Mouse (Mus musculus): ENCODE results near the gene Gorab. TPM values are rescaled to one million over a fixed set of nuclear protein-coding genes. Genes with fewer than 3 reads are reported as not detected.

Gene Gorab
- total RNA-seq (2021) = 10 to 100 TPM; 12.0 to 13.8 TPM
- long read RNA-seq, transcript Gorab-201 (5 exons, 2,538 nt) = major isoform, 14 of 18 reads
- long read RNA-seq, partial matches to known transcripts = 0 of 18 reads
- long read RNA-seq, other reads (novel, unspliced or antisense) = 4 of 18 reads

DNA sequence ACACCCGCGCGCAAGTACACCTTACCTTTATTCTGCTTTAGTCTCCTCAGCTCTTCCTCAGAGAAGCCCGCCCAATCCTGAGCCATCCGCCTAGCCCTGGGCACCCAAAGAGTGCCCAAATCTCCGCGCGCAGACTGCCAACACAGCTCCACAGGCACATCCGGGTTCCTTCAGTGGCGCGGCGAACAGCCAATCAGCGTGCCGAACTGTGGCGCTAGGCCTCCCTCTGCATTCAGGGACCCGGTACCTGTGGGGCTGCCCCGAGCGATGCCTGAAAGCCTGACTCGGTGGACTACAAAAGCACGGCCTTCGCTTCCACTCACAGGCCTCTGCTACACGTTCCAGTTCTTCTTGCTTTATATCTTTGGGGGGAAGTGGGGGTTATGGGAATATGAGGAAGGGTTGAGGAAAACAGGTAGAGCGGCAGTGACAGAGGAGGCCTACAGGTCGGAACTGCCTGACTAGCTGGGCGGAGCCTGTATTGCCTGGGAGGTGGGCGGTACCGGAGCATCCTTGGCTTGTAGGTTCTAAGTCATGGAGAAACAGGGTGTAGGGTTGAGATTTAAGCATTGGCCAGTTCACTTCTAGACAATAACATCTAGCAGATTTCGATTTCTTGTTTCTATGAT lies at the start of gene Gorab:
Gene Gorab, minus strand, starts transcription at position 172 of the 629 bp plus-strand sequence.
- peak; percentile 93 to 98 for DNase-seq (ENCODE audit: low spot score in 2 of 2)

DNA sequence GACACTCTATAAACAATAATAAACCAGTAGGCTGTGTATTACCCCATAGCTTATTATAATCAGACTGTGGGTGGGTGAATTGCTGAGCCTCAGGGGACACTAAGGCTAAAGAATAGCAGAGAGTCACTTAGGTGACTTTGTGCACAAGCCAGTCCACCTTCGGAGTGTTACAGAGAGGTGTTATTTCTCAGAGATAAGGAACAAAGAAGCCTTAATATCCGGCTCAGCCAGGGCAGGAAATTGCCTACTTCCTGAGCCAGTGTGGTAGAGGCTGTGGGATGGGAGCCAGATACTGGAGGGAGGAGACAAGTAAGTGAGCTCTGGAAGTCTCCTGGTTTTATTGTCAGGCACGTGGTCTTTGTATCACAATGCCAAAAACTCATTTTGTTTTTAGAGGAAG lies 40.4 kb upstream of the Gorab start:
- peak in 1 of 2 experiments; percentile 4 for DNase-seq (ENCODE audit: low spot score in 2 of 2)

DNA sequence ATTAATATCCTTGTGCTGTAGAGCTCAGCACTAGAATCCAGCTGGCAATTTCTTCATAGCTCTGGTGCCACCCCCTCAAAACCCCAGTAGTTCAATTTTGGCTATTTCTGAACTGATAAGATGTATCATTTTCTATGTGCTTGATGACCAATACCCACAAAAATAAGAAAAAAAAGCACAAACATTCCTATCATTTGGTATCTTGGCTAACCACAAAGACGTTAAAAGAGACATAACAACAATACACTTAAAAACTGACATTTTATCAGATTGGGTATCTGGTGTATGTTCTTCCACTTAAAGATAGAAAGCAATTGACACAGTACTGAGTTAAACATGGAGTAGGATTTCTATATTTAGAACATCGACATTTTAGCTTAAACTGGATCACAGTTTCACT lies 35.5 kb upstream of the Gorab start:
- no peak for DNase-seq (ENCODE audit: low spot score in 2 of 2)

DNA sequence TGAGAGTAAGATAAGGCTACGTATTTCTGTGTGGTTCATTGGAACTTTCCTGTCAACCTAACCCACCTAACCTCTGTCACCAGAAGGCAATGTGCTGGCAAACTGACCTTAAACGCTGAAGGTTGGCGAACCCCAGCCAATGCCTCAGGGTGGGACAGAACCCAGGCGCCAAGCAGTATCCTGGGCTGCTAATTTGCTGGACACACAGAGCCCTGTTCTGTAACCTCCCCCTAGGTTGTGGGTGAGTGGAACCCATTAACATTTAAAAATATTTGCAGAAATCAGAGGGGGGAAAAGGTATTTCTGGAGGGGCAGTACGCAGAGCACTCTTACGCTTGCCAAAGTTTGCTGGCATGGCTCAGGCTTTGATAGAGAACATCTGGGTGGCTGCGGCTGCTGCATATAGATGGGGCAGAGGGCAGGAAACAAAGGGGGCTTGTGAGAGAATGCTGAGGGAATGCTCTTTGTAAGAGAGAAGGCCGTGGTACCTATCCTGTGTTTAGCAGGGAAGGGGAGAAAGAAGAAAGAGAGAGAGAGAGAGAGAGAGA lies 20.1 kb upstream of the Gorab start:
- no peak for DNase-seq (ENCODE audit: low spot score in 2 of 2)

DNA sequence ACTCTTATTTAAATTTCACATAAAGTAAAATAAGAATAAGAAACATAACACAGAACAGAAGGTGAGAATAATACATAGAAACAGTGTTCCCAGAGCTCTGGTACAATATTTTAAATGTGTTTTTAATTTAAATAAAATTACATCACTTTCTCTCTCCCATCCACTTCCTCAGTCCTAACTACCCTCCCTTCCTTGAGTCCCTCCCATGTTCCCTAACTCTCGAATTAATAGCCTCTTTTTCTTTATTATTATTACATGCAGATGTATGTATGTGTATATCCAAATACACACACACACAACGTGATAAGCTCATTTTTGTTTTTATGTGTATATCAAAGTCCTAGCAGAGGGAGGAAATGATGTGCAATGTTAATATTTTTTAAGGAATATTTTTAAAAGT lies 13.7 kb upstream of the Gorab start:
- no peak for DNase-seq (ENCODE audit: low spot score in 2 of 2)

DNA sequence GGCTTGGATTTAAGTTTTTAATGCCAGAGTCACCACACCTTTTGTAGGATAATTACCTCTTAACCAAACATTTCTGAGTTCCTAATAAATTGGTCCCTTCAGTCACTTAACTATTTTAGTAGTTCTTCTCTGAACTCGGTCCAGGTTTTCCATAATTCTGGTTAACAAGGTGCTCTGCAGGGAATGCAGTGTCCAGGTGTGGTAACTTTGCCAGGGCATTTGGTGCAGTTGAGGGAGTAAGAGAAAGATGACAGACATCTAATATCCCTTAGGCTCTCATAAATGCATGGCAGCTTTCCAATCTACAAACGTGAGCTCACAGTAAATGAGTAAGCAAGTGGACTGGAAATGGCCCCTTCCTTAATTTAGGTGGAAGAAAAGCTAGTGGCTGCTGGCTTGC lies 10.7 kb upstream of the Gorab start:
- no peak for DNase-seq (ENCODE audit: low spot score in 2 of 2)

DNA sequence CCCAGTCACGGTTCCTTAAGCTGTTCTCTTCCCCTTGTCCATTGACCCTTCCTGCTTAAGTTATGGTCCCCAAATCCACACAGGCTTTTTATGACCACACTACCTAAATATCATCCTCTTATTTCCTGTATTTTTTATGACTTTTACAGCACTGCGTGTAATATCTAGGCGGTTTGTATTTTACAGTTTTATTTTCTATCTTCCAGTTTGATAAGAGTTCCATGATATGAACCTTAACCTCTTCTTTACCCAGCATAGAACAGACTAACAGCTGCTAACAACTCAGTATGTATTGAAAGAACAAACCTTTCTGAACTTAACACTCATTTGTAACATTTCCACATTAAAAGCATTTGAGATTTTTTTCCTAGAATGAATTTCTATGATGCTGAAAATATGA lies 2.7 kb upstream of the Gorab start:
- no peak for DNase-seq (ENCODE audit: low spot score in 2 of 2)

DNA sequence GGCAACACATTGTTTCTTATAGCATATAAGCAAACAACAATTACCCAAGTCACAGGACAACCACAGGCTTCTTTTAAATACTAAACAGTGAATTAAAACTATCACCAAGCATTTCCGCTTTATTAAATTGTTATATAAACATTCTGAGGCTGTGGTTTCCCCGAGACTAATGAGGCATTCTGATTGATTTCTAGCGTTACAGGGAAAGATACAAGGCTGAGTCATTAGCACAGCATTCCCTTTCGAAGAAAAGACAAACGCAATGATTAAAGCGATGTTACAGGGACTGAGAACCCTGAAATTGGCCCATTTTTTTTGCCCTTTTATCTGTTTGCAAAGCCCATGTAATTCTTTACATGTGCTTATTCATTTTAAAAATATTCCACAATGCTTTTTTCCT lies 12.1 kb downstream of the Gorab start:
- no peak for DNase-seq (ENCODE audit: low spot score in 2 of 2)

DNA sequence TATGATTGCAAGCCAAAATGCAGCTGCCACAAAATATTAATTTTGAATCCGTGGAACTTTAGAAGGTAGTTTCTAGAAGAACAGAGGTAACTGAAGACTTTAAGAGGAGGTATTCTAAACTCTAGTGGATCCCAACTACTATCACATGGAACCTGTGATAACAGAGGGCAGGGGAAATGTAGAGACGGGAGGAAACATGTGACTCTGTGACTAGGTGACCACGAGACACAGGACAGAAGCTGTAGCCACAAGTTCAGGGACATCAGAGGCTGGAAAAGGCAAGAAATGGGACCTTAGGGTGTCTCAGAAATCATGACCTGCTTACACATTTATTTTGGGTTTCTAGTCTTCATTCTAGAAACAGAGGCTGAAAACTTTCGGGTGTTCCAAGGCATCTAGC lies 13.4 kb downstream of the Gorab start:
- no peak for DNase-seq (ENCODE audit: low spot score in 2 of 2)

DNA sequence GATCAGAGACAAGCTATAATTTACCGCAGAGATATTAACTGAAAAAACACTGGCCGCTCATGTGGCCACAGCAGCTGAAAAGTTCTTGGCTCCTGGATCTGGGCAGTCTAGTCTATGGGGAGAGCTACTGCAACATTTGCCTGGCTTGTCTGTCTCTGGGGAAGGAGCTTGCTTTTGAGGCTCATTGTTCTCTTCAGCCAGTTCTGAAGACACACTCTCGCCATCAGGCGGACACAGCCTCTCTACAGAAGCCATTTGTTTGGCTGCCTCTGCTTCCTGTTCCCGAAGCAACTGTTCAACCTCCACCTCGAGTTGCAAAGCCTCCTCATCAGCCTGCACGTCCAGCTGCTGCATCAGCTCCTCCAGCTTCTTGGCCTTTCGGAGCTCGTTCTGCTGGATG lies 17.3 kb downstream of the Gorab start:
- no peak for DNase-seq (ENCODE audit: low spot score in 2 of 2)

DNA sequence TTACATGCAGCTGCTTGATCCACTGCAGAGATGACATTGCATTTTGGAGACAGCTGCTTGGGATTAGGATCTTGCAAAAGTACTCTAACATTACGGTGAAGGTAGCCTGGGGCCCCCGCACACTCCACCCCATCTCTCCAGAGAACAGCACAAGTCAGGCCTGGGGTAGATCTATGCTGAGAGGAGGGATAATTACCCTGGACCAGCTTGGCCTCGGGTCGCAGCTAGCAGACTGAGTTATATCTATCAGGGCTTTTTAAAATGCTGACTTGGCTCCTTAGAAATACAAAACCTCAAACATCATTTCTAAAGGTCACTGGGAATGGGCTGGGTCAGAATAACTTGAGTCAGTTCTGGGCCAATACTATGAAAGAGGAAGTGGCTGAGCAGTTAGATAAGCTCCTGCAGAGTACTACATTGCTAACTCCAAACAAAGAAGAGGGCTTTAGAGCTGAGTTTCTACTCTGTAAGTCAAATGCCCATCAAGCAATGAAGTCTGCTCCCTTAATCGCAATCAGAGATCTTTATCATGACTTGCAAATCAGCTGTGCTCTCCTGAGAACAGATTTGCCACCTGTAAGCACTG lies 19.9 kb downstream of the Gorab start:
- no peak for DNase-seq (ENCODE audit: low spot score in 2 of 2)

DNA sequence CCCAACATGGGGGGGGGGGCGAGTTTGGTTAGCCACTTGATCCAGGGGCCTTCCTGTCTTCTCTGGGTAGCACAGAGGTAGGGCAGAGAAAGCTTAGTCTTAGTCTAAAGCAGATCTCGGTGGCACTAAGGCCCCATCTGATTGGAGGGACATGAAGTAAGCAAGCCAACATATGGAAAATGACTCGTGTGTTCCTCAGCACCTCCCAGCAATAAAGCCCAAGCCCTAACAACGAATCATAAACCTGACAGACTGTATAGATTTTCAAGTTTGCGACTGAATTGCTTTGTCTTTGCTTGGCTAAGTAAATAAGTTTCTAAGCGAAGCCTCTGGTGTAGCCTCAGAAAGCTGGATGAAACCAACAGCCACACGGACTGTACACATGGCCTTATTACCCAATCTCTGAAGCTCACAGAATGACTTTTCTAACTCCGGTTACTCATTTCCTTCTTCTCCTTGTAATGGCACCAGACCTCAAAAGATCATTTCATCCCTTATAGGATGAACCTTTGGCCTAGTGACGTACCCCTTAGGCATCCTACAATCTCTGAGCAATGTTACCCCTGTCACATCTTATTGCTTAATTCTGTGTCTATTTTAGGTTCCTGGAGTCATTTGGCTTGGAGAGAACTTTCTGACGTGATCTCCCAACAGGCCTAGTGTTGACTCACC lies 21.3 kb downstream of the Gorab start:
- no peak for DNase-seq (ENCODE audit: low spot score in 2 of 2)

DNA sequence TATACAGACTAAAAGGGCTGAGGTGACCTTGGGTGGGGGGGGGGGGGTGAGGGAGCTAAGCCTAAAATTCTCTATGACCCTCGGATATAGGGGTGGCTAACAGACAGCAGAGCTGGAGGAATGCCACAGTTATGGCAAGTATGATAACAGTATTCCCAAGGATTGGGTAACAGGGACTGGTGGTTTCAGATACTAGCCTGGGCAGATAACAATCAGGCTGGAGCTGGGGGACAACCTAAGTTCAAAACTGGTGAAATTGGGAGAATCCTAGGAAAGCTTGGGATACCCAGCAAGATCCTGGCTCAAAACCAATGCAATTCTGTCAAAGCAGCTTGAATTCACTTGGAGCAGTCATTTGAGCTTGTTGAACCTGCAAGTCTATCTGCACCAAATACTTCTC lies 22.9 kb downstream of the Gorab start:
- DNase-seq (ENCODE audit: low spot score in 2 of 2) = no peak

DNA sequence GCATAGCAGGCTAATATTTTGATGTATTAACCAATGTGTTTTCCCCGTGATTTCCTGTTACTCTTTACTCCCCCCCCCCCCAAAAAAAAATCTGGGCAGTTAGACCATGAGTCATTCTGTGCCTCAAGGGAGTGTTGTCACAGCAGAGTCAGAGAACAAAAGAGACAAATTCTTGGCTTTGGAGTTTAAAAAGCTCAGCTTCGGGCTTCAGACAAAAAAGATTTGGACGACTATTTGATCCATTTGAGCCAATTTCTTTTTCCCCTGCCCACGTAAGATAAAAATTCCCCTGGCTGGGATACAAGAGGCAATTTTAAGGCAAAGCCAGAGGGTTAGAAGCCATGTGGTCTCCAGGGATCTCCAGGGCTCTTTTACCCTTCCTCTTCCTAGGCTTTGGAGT lies 23.4 kb downstream of the Gorab start:
- DNase-seq (ENCODE audit: low spot score in 2 of 2) = no peak

DNA sequence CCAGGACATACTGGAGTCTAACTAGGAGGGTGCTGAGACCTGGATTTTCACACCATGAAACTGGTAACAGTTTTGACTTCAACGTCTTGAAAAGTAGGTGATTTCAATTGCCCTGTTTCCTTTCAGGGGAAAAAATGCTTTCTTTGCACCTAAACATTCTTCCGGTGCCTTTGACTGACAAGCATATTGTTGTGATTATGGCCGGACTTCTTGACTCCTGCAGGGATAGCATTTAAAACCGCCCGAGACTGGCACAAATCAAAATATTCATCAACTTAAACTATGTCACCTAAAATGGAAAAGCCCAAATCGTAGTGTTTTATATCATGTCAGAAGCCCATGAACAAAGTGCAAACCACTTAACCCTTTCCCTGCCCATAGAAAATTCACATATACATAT lies 25.5 kb downstream of the Gorab start:
- DNase-seq (ENCODE audit: low spot score in 2 of 2) = no peak

DNA sequence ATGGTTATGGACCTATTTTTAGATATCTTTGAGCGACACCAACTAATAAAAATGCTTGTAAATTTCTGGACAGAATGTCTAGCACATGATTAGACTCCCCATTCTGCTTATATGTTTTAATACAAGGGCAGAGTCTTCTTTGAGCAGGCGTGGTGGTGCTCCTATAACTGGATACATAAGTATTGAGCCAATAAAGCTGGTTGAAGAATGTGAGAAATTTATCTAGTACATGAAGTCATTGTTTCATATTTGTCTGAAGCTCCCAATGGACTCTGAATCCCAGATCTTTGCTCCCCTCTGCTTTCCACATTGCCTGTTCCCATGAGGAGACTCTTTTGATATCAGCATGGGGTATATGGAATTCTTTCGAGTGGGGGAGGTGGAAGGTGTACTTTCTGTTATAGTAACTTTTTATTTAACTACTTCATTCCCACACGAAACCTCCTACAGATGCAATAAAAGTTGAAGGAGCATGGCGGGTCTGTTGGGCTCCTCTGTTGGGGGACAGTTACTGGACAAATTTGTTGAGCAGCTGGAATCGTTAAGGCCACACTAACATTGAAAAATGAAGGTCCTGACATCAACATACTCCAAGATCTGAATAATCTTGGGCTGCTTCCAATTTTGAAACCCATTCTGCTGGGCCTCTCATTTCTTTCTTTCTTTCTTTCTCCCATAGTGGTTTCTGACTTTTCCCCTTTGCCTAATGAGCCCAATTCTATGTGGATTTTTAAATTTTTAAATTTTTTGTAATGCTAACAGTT lies 26.5 kb downstream of the Gorab start:
- DNase-seq (ENCODE audit: low spot score in 2 of 2) = no peak

DNA sequence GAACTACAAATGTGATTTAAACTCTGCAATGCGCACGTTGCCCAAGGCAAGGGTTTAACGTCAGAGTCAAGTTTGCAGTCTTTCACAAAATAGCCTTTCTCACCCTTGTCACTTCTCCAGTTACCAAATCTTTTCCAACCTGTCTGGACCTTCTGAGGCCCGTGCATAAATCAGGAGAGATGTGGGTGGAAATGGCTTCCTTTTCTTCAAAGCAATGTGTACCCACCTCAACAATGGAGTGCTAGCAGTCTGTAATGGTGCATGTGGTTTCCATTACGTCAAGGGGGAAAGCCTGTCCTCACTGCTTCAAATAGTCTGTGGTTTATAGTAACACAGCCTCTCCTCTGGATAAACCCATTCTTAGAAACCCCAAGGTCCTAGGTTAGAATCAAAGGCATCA lies 29.0 kb downstream of the Gorab start:
- no peak for DNase-seq (ENCODE audit: low spot score in 2 of 2)

DNA sequence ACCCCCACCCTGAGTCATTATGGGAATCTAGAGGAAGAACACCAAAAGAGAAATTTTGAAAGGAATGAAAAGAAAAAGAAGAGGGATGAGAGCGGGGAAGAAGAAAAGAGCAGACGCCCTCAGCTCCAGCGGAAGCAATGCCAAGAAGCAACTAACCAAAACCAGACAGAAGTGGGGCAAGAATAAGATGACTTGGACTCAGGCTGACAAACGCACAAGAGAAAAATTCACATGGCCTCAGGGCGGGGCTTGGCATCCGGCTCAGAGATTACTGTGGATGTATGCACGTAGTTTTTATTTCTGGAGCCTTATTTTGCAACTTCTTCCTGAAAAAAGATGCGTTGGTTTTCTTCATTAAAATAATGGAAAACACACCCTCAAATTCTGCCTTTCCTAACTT lies 41.3 kb downstream of the Gorab start:
- DNase-seq (ENCODE audit: low spot score in 2 of 2) = no peak

DNA sequence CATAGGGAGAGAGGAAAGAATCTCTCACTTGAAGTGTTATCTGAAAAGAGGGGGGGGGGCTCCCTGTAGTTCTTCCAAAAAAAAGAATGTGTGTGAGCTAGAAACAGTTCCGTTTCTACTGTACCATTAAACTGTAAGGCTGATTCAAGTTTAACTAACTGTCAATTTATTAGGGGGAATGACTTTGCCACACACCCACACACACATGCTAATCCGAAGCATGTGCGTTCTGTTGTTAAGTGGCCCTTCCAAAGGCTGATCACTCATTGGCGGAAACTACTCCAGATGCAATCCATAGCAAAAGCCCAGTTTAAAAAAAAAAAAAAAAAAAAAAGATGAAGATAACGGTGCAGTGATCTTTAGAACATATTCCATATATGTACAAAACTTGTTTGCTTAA lies 42.1 kb downstream of the Gorab start:
- DNase-seq (ENCODE audit: low spot score in 2 of 2) = peak in 1 of 2 experiments; percentile 35

DNA sequence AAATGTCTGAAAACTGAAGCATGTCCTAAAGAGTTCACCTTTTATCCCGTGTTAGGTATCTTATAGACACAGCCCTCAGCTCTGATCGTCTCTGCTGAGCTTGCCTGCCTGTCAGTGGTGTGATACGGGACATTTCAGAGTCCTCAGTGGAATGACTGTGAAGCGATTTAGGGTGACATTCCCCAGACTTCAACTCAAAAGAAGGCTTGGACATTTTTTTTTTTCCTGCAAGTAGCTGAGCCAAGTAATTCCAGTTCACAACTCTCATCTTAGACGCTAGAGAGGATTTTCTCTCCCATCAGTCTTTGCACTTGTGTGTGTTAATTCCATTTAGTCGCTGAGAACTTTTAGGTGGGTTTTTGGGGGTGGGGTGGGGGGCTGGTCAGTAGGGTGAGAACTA lies 42.7 kb downstream of the Gorab start:
- DNase-seq (ENCODE audit: low spot score in 2 of 2) = no peak

DNA sequence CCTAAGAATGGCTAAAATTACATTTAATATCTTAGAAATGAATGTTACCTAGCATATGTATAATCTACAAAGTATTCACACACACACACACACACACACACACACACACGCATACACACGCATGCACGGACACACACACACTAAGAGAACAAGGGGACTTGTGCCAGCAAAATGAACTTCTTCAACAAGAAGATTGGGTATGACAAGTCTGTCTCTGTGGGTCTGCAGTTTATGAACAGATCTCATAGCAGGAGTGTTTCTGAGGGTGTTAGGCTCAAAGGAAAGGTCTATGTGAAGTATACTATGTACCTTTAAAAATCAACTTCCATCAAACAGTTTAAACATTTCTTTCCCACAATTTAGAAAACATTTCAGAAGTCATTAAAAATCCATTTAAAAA lies 43.9 kb downstream of the Gorab start:
- no peak for DNase-seq (ENCODE audit: low spot score in 2 of 2)

DNA sequence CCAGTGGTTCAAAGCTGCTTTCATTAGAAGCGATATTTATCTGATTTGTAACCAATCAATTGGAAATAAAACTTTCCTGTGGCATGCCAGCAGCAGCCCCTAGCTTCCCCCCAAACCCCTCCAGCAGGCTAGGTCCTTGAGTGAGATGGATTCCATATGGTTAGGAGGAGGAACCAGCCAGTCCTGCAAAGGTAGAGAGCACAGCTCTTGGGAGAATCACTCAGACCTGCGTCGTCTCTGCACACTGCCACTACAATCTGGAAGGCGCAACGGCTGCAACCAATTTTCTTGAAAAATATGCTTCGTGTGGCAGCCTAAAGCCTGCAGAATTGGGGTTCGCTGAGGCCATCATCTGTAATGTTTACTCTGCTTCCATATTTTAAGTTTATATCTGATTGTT lies 45.3 kb downstream of the Gorab start:
- no peak for DNase-seq (ENCODE audit: low spot score in 2 of 2)
